Mouse (Mus musculus): ENCODE results near the gene Dok5.

Dok5 gene

GRCm38 (mm10) chr2:170738891-170739290, 7.3 kb downstream of the Dok5 start:
- DNase-seq (ENCODE audit: low spot score) = no peak

DNA sequence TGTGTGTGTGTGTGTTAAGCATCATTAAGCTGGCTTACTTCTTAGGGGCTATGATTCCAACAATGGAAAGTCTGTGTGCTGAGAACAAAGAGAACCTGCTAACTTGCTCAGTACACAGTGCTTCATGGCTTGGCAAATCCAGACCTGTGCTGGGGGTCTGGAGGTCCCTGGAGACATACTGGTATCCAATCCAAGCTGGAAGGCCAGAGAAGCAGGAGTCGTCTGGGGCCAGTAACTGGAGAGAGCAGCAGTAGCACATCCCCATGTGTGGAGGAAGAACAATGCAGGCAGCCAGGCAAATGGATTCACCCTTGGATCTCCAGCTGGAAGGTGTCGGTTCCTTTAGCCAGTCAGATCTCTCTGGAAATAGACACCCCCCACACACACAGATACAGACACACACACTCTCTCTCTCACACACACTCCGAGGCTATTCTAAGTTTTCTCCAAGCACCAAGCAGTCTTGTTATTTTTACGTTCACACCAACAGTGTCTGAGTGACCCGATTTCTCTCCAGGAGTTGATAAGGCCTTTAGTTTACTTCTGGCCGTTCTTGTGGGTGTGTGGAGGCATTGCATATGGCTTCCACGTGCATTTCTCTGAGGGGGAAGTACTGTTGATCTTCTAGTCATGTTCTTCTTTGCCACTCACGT, 8.2 kb downstream of the Dok5 start:
- DNase-seq (ENCODE audit: low spot score) = no peak

GRCm38 (mm10) chr2:170743521-170743920, 11.9 kb downstream of the Dok5 start:
- DNase-seq (ENCODE audit: low spot score) = no peak

DNA sequence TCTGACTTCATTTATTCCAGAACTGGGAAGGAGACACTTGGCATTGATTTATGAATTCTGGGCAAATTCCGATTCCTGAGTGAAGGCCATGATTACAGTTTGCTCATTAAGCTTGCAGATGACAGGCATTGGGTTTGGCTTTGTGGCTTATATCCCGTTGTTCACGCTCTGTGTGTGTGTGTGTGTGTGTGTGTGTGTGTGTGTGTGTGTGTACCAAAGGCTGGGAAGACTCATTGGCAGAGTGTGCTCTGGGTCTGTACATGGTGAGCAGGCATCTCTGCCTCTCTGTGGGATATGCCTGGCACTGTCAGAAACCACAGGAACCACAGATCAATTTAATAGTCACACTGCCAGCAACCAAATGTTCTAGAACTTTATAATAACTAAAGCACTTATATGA, 17.3 kb downstream of the Dok5 start:
- DNase-seq (ENCODE audit: low spot score) = no peak

- no peak for DNase-seq (ENCODE audit: low spot score)
Observed at GRCm38 (mm10) chr2:170752191-170752850, 20.7 kb downstream of the Dok5 start.

GRCm38 (mm10) chr2:170755817-170756216, 24.2 kb downstream of the Dok5 start:
- DNase-seq (ENCODE audit: low spot score) = no peak

DNA sequence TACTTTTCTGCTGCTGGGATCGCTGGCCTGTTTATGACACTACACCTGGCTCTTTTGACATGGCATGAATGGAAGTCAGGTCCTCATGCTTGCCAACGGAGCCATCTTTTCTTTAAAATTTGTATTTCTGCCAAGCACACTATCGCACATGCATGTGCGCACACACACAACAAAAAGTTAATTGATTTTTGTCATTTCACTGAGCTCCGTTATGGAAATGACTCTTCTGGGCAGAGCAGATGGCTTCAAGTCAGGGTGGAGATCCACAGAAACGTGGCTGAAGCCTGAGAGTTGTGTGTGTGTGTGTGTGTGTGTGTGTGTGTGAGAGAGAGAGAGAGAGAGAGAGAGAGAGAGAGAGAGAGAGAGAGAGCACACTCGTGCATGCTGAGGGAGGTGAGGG, 25.1 kb downstream of the Dok5 start:
- no peak for DNase-seq (ENCODE audit: low spot score)

DNA sequence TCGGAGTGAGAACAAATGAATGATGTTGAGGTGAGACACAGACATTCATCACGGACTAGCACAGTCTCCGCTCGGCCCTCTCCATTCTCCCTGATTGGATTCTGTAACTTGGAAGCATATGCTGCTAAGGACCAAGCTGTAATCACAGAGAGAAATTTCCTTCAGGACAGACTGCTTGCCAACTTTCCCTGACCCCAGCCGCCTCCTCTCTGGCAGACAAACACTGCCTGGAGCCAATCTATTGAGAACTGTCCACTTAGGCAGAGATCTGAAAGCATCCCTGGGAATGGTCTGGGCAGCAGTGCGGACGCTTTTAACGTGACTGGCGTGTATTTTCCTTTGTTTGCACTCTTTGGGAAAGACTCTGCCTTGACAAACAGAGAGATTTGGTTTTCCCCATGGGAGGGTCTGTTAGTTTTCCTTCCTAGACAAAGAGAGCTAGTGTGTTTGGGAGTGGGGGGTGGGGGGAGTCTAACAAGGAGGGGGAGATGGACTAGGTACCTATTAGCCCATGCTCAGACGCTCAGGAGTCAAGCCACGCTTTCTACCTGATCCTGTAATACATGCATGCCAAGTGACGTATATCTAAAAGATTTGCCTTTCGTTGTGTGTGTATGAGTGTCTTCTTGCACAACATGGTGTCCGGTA, 25.7 kb downstream of the Dok5 start:
- DNase-seq (ENCODE audit: low spot score) = no peak

DNA sequence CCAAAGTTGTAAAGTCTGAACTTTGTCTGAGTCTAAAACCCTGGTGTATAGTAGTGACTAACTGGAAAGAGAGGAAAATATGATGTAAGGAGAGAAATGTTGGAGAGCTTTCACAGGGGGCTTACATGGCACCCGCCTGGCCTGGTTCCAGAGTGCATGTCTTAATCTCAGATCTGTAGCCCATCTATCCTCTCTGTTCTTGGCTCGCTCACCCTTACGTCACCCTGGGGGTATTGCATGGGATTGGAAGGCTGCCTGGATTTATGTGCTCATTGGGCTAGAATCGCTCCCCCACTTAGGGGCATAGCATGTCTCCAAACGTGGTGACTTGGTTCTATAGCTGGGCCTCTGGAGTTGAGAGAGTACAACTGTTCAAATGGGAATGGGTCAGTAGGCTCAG, 26.6 kb downstream of the Dok5 start:
- DNase-seq (ENCODE audit: low spot score) = no peak

DNA sequence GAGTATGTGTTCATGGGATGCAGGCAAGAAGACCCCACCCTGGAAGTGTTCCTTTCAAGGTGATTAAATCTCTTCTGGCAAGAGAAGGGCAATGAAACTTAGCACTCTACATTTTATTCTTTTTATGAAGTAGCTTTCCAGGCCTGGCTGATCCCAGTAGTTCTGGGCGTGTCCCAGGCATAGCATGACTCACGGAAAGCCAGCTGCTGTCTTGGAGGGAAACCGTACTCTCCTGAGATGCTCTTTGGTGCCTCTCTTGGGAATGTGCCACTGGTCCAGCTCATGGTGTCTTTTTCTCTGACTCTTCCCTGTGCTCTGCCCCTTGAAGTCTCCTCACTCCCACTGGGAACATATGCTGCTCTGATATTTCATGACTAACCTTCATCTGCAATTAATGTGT, 33.1 kb downstream of the Dok5 start:
- DNase-seq (ENCODE audit: low spot score) = no peak

DNA sequence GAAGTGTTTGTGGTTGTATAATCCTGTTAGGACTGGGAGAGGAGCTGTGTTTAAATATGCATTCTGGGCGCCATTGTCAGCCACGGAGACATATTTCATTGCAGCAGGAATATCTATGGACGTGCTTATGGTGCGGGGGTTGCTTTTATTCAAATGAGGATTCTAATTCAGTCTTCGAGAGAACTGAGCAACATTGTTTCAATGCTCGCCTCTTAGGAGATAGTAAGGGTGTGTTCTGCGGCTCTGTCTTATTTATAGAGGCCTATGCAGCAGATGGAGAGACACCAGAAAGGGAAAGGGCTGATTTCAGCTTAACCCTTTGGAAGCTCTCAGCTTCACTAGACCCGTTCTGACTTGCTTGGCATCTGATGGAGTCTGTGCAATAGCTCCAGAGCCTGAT, 35.6 kb downstream of the Dok5 start:
- DNase-seq (ENCODE audit: low spot score) = no peak

DNA sequence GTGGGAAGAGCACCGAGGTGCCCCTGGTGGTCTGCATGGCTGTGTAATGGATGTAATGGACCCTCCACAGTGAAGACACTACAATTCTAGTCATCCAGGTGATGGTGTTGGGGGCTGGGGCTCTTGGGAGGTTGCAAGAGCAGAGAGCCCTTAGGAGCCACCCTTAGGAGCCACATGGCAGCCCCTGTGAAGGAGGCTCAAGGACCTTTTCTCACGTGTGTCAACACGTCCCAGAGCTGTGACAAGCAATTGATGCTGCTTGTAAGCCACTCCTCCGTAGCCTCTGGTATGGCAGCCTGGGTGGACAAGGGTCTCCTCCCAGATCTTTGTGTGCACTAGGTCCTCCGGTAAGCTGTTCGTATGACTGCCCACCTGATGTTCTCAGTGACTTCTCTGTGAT, 37.1 kb downstream of the Dok5 start:
- DNase-seq (ENCODE audit: low spot score) = no peak

GRCm38 (mm10) chr2:170771555-170771954, 39.9 kb downstream of the Dok5 start:
- no peak for DNase-seq (ENCODE audit: low spot score)

- no peak for DNase-seq (ENCODE audit: low spot score)
Observed at GRCm38 (mm10) chr2:170772126-170772884, 40.7 kb downstream of the Dok5 start.

DNA sequence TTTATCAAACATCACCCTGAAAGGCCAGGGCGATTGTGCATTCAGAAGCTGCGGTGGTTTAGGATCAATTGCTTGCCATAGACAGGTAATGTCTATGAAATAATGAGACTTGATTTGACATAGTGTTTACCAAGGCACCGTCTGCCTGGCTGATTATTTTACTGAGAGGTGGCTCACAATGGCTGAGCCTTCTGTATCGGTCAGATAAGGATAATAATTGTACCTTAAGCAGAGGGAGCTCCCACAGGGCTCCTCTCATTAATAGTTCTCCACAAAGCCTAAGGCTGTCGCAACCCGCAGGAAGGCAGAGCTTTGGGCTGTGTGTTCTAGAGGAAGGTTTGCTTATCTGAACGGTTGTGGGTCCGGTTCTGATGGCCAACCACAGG, 41.3 kb downstream of the Dok5 start:
- no peak for DNase-seq (ENCODE audit: low spot score)

DNA sequence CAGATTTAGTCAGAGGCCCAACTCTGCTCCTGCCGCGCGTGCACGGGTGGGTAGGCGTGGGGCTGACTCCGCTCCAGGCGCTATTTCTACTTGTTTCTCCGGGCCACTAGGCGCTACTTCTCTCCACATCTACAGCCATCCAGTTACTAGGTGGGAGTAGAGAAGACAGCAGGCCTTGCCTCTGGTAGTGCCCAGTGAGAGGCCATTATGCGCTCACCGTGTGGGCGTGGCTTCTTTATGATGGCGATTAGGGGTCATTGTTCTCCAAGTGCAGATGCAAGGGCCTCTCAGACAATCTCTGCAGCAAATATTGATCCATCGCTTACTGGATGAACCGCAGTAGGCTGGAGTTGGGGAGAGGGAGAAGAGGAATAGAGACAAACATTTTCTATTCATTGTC, 44.0 kb downstream of the Dok5 start:
- DNase-seq (ENCODE audit: low spot score) = no peak

DNA sequence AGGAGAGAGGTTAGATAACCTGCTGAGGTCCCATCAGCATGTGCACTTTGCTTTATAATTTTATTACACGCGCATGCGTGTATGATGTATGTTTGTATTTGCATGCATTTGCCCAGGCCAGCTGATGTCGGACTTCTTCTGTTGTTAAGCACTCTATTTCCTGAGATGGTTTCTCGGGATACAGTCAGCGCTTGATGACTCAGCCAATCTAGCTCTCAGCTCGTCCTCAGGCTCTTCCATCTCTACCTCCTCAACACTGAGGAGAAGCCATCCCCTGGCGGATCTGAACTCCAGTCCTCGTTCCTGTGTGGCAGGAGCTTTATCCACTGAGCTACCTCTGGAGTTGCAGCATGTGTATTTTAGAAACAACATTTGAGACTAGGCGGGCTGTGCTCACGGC, 44.5 kb downstream of the Dok5 start:
- no peak for DNase-seq (ENCODE audit: low spot score)

DNA sequence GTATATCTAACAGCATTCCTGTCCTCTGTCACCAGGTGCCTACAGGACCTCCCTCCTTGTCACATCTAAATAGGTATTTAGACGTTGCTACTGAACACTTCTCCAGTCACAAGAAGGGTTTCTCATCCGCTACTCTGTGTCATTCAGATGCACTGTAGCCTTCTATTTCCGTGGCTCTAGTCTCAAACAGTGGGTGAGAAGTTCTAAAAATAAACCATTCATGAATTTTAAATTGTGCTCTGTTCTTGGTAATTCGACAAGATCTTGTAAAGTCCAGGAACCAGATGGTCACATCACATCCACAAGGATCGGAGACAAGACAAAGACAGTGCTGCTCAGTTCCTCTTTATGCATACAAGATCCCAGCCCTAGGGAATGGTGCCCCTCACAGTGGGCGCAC, 46.0 kb downstream of the Dok5 start:
- no peak for DNase-seq (ENCODE audit: low spot score)

- DNase-seq (ENCODE audit: low spot score) = no peak
Observed at GRCm38 (mm10) chr2:170780010-170780750, 48.6 kb downstream of the Dok5 start.

DNA sequence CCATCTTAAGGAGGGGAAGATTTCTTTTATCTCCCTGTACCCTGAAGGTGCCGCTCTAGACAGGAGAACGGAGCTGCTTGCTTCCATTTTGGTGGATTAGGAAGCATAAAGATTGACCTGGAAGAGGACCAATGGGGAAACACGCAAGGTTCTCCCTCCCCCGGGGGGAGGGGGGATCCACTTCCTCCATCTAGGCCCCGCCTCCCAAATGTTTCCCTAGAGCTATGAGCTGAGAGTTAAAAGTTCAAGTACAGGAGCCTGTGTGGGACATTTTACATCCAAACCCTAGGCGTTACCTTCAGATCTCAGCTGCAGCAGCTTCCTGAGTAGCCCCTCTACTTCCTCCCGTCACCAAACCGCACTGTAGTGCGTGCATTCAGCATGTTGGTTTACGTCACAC, 56.5 kb downstream of the Dok5 start:
- no peak for DNase-seq (ENCODE audit: low spot score)

- DNase-seq (ENCODE audit: low spot score) = no peak
Observed at GRCm38 (mm10) chr2:170791332-170792017, 59.9 kb downstream of the Dok5 start.

DNA sequence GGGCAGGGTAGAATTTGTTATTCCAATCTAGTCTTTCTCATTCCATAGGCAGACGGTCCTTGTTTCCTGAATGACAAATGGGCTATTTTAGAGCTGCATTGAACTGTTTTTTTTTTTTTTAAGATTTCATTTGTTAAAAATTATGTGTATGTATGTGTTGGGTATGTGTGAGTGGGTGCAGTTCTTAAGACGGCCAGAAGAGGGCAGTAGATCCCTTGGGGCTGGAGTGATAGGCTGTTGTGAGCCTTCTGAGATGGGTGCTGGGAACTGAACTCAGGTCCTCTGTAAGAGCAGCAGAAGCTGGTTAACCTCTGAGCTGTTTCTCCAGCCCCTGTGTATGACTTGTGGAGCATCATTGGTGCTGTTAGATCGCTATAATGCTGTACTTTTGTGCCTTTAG, 63.6 kb downstream of the Dok5 start:
- DNase-seq (ENCODE audit: low spot score) = no peak

Measured in spleen, adult 12 weeks (tissue).